Mouse (Mus musculus): ENCODE results near the gene Hoxb3. TPM values are rescaled to one million over a fixed set of nuclear protein-coding genes. Genes with fewer than 3 reads are reported as not detected.

The Hoxb3 gene
- polyA plus RNA-seq, 1 experiment = not detected

DNA sequence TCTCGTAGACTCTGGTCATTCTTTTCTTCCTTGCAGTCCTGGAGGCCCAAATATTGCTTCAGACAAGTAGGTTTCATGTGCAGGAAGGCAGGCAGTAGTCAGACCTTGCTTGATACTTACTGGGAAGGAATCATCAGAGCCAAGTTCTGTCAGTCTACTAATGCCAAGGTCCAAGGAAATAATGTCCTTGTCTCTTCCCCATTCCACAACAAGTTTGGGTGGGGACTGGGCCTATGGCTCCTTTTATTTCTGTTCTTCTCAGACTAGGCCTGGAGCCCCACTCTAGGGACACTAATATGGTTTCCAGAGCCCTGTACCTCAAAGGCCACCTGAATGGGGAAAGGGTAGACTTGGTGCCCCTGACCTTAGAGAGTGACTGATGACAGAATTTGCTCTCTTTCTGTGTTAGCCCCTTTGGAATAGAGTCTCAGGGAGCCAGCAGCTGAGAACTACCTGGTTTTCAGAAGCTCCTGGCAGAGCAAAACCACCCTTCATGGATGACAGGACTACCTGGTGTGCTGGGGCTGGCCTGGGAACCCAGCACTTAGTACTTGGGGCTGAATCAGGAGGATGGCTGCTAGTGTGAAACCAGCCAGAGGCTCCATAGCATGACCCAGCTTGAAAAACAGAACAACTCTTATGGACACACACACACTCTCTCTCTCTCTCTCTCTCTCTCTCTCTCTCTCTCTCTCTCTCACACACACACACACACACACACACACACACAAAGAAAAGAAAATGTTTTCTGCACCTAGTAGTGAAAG, 34.5 kb upstream of the Hoxb3 start:
- no peak for DNase-seq (ENCODE audit: extremely low spot score in 1 of 2, low spot score in 1 of 2)

- no peak for DNase-seq (ENCODE audit: extremely low spot score in 1 of 2, low spot score in 1 of 2)
Observed at GRCm38 (mm10) chr11:96289293-96289692, 33.8 kb upstream of the Hoxb3 start.

GRCm38 (mm10) chr11:96289837-96290236, 33.3 kb upstream of the Hoxb3 start:
- no peak for DNase-seq (ENCODE audit: extremely low spot score in 1 of 2, low spot score in 1 of 2)

DNA sequence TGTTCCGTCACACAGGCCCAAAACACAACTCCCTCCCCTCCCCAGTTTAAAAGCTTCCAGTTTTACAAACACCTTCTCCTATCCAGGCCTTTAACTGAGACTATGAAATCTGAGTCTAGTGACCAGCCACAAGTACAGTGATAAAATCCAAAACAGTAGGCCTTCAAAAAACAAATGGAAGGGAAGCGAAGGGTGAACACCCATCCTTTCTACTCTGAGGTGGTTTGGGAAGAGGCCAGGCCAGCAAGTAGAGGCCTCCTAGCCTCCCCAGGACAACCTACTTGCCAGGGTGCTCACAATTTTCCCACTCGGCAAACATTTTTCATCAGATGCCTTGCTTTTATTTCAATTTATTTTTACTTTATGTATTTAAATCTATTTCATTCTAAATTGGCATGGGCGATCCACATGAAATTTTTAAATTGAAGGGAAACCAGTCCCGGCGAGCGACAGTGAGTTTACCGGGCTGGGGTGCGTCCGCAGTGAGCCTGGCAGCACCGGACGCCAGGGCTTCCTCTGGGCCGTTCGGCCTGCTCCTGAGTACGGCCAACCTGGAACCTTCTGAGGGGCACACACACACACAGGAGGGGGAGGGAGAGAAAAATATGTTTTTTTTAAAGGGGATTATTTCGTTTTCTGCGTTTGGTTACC, 32.3 kb upstream of the Hoxb3 start:
- no peak for DNase-seq (ENCODE audit: extremely low spot score in 1 of 2, low spot score in 1 of 2)

- no peak for DNase-seq (ENCODE audit: extremely low spot score in 1 of 2, low spot score in 1 of 2)
Observed at GRCm38 (mm10) chr11:96291681-96292564, 31.2 kb upstream of the Hoxb3 start, which contains the start of gene Hoxb6. TSS of gene Hoxb6 (plus strand) at chr11:96292476.

- no peak for DNase-seq (ENCODE audit: extremely low spot score in 1 of 2, low spot score in 1 of 2)
Observed at GRCm38 (mm10) chr11:96292565-96293301, 30.4 kb upstream of the Hoxb3 start.

DNA sequence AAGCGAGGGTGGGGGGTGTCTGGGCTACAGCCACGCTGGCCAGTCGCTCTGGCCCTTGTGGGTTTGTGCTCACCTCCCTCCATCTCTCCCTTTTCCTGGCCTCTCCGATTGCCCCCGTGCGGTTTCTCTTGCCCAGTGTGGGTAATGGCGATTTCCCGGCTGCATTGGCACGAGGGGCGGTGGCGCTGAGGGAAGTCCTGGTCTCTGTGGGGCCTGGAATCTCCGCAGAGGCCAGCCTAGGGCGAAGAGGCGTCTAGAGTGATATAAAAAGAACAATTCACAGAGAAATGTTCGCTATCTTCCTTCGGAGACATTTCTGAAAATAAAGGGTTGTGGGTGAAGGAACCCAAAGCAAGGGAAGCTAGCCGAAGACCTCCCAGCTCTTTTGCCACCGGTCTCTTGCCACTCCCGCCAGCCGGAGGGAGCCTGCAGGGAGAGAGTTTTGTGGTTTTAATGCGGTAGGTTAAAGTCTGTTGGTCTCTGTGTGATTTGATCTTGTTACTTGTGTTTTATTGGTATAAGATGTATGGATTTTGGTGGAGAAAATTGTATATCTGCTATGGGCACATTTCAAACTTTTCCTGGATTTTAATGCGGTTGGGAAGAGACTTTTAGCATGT, 29.7 kb upstream of the Hoxb3 start:
- no peak for DNase-seq (ENCODE audit: extremely low spot score in 1 of 2, low spot score in 1 of 2)

- DNase-seq (ENCODE audit: extremely low spot score in 1 of 2, low spot score in 1 of 2) = peak in 1 of 2 experiments; percentile 65
Observed at GRCm38 (mm10) chr11:96294245-96295091, 28.7 kb upstream of the Hoxb3 start.

DNA sequence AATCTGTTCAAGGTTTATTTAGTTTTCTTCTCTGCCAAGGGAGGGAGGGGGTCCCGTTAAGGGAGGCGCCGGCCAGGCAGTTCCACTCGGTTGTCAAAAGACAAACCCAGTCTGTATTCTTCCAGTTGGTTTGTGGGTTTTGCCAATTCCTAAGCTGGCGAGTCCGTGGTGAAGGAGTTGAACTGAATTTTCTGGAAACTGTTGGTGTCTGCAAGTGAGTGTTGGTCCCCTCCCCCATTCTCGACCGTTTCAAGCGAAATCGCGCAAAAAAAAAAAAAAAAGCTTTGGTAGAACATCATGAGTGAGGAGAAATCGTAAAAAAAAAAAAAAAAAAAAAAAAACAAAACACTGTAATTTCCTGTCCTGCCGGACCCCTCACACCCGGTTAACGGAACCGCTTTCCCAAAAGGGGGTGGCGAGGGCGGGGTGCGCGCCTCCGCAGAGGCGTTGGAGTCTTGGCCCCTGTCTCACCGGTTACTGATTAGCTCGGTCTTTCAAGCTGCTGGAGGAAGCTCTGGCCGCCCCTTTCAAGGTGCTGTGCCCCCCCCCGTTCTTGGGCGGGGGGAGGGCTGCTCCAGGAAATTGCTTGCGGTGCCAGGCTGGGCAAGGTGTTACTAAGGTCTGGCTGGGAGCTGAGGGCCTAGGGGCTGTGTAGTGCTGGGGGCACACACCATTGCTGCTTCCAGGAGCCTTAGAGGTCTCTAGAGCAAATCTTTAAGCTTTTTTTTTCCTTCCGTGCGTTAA, 27.9 kb upstream of the Hoxb3 start:
- DNase-seq (ENCODE audit: extremely low spot score in 1 of 2, low spot score in 1 of 2) = no peak

GRCm38 (mm10) chr11:96296997-96297396, 26.1 kb upstream of the Hoxb3 start:
- DNase-seq (ENCODE audit: extremely low spot score in 1 of 2, low spot score in 1 of 2) = no peak

DNA sequence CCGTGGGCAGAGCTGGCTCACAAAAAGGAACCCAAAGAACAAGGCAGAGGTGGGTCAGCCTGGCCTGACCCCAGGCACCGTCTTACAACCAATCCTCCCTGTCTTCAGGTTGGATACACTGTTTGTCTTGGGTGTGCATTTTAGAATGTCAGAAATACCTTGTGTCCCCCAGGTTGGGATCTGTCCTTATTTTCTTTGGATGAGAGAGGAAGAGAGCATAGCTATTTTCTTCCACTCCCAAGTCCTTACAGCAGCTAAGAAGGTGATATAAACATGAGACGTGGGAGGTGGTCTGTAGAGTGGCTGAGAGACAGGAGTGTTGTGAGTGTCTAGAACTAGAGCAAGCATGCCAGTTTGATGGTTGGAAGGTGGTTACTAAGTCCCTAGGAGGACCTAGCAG, 25.7 kb upstream of the Hoxb3 start:
- no peak for DNase-seq (ENCODE audit: extremely low spot score in 1 of 2, low spot score in 1 of 2)

- no peak for DNase-seq (ENCODE audit: extremely low spot score in 1 of 2, low spot score in 1 of 2)
Observed at GRCm38 (mm10) chr11:96297968-96298635, 25.0 kb upstream of the Hoxb3 start.

DNA sequence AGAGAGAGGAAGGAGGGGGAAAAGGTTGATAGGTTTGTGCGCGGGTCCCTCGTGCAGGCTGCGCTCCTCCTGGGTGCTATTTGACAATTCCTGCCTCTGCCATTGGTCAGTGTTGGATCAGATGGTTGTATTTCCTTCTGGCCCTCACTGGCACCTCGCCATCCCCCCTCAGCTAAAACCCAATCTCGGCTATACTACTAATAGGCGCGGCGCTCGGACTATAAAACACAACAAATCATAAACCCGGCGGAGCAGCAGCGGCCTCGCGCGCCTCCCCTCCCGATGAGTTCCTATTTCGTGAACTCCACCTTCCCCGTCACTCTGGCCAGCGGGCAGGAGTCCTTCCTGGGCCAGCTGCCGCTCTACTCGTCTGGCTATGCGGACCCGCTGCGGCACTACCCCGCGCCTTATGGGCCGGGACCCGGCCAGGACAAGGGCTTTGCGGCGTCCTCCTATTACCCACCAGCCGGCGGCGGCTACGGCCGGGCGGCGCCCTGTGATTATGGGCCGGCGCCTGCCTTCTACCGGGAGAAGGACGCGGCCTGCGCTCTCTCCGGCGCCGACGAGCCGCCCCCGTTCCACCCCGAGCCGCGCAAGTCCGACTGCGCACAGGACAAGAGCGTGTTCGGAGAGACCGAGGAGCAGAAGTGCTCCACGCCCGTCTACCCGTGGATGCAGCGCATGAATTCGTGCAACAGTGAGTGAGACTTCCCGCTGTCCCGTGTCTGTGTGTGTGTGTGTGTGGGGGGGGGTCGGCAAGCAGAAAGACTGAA, 24.0 kb upstream of the Hoxb3 start:
- DNase-seq (ENCODE audit: extremely low spot score in 1 of 2, low spot score in 1 of 2) = no peak

GRCm38 (mm10) chr11:96299781-96300180, 23.3 kb upstream of the Hoxb3 start:
- no peak for DNase-seq (ENCODE audit: extremely low spot score in 1 of 2, low spot score in 1 of 2)

- DNase-seq (ENCODE audit: extremely low spot score in 1 of 2, low spot score in 1 of 2) = no peak
Observed at GRCm38 (mm10) chr11:96300354-96301063, 22.6 kb upstream of the Hoxb3 start.

GRCm38 (mm10) chr11:96301064-96301431, 22.1 kb upstream of the Hoxb3 start:
- no peak for DNase-seq (ENCODE audit: extremely low spot score in 1 of 2, low spot score in 1 of 2)

DNA sequence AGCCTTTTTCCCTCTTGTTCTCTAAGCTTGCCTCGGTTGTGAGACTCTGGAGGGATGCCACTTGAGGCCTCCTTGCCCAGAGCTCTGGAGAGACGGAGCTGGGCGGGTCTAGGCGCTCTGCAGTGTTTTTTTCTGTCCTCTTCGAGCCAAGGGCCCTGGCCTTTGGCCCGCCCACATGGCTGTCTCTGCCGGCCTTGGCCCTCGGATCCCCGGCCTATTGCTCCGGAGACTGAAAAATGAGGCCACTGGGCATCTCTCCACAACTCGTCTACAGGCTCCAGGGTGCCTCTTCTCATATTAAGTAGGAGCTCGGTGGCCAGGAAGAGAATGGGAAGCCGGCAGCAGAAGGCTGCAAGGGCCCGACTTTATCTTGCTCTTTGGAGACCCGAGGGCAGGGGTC, 21.3 kb upstream of the Hoxb3 start:
- DNase-seq (ENCODE audit: extremely low spot score in 1 of 2, low spot score in 1 of 2) = peak in 1 of 2 experiments; percentile 51
